Mouse (Mus musculus) forebrain, embryonic 13.5 days (tissue): ENCODE results near the gene Srcin1. TPM values are rescaled to one million over a fixed set of nuclear protein-coding genes. Genes with fewer than 3 reads are reported as not detected.

Source experiments
- ATAC-seq: fragments of 200-750 bp; cut with Nextera tagmentation; 2 replicates; pipeline ENCODE4 v1.8.0; 2017
- H3K27ac ChIP-seq: fragments of 300-500 bp; sonication (generic); 2 replicates; pipeline ENCODE4 v1.5.1; 2015; ENCODE audit warnings: inconsistent platforms, mild to moderate bottlenecking, moderate library complexity
- H3K27me3 ChIP-seq: fragments of 300-500 bp; sonication (generic); 2 replicates; pipeline ENCODE4 v1.6.1; 2015; ENCODE audit warnings: mild to moderate bottlenecking, inconsistent platforms
- H3K36me3 ChIP-seq: fragments of 300-500 bp; sonication (generic); 2 replicates; pipeline ENCODE4 v1.6.1; 2015; ENCODE audit warnings: mild to moderate bottlenecking, inconsistent platforms; ENCODE audit not compliant: poor library complexity, severe bottlenecking
- H3K4me1 ChIP-seq: fragments of 300-500 bp; sonication (generic); 2 replicates; pipeline ENCODE4 v1.6.1; 2015; ENCODE audit warnings: inconsistent platforms
- H3K4me2 ChIP-seq: fragments of 300-500 bp; sonication (generic); 2 replicates; pipeline ENCODE4 v1.6.1; 2015; ENCODE audit warnings: inconsistent platforms, mild to moderate bottlenecking, moderate library complexity
- H3K4me3 ChIP-seq: fragments of 300-500 bp; sonication (generic); 2 replicates; pipeline ENCODE4 v1.5.1; 2015; ENCODE audit warnings: mild to moderate bottlenecking, inconsistent platforms
- H3K9ac ChIP-seq: fragments of 300-500 bp; sonication (generic); 2 replicates; pipeline ENCODE4 v1.6.1; 2015; ENCODE audit warnings: mild to moderate bottlenecking, inconsistent platforms
- H3K9me3 ChIP-seq: fragments of 300-500 bp; sonication (generic); replicated peaks from 2 replicates; pipeline ENCODE4 v1.6.1; 2016; ENCODE audit warnings: inconsistent platforms
- WGBS: fragments of 180-500 bp; shearing (Covaris S2); methylation state at CpG from one replicate; pipeline ENCODE4 v1.1.7; 2015; 5-methylcytosine and 5-hydroxymethylcytosine counted together
- polyA plus RNA-seq: library from polyadenylated mRNA; unstranded; fragments of >200 nt; fragmentation: Nextera tagmentation; extraction: Ambion mirVana; gene quantifications from 2 replicates; pipeline ENCODE4 v1.2.1, GENCODE M21; 2015

Gene Srcin1
- polyA plus RNA-seq, 1 experiment from 2014 or later = 5.6 TPM

- Histone ChIP-seq H3K4me3 (no peak overlapping the region), H3K4me2 (no peak overlapping the region), H3K9ac (peak overlapping the region; percentile 16; the same call in 1 of the 2 replicates), H3K4me1 (peaks cover 12% of the 10 kb centered on the region), H3K27me3 (no peaks in the 10 kb centered on the region), H3K36me3 (peaks cover 89% of the 10 kb centered on the region), H3K9me3 (no peaks in the 10 kb centered on the region), H3K27ac (no peak overlapping the region)
- WGBS = 90% methylated on average over 6 of the region's 6 CpGs
- no peak for ATAC-seq
Observed at GRCm38 (mm10) chr11:97525313-97525712, 50.7 kb downstream of the Srcin1 start.

- WGBS = 56% methylated on average over 9 of the region's 9 CpGs
- Histone ChIP-seq H3K36me3 (peaks cover 89% of the 10 kb centered on the region), H3K4me3 (no peak overlapping the region), H3K27me3 (no peaks in the 10 kb centered on the region), H3K27ac (peak overlapping the region; percentile 21; the same call in 1 of the 2 replicates), H3K9me3 (no peaks in the 10 kb centered on the region), H3K9ac (no peak overlapping the region), H3K4me1 (peaks cover 12% of the 10 kb centered on the region), H3K4me2 (no peak overlapping the region)
- ATAC-seq = no peak
Observed at GRCm38 (mm10) chr11:97524306-97524705, 51.7 kb downstream of the Srcin1 start.

GRCm38 (mm10) chr11:97523827-97524261, 52.1 kb downstream of the Srcin1 start:
- Histone ChIP-seq H3K36me3 (peaks cover 89% of the 10 kb centered on the region), H3K4me2 (no peak overlapping the region)

GRCm38 (mm10) chr11:97523107-97523506, 52.9 kb downstream of the Srcin1 start:
- 88% methylated on average over 14 of the region's 14 CpGs for WGBS
- peaks cover 89% of the 10 kb centered on the region for H3K36me3 ChIP-seq
- H3K9ac ChIP-seq = no peak overlapping the region
- no peaks in the 10 kb centered on the region for H3K9me3 ChIP-seq
- H3K27ac ChIP-seq = peak overlapping the region; percentile 21
- no peak overlapping the region for H3K4me3 ChIP-seq
- no peaks in the 10 kb centered on the region for H3K27me3 ChIP-seq
- peaks cover 12% of the 10 kb centered on the region for H3K4me1 ChIP-seq
- ATAC-seq = no peak
- H3K4me2 ChIP-seq = no peak overlapping the region

More at GRCm38 (mm10) chr11:97523827-97524261, 52.1 kb downstream of the Srcin1 start:
- no peak for ATAC-seq
- no peak overlapping the region for H3K4me3 ChIP-seq
- no peaks in the 10 kb centered on the region for H3K27me3 ChIP-seq
- H3K27ac ChIP-seq = peak overlapping the region; percentile 21
- H3K9ac ChIP-seq = no peak overlapping the region
- H3K9me3 ChIP-seq = no peaks in the 10 kb centered on the region
- H3K4me1 ChIP-seq = peaks cover 12% of the 10 kb centered on the region
- WGBS = 0% methylated on average over 1 of the region's 1 CpGs

GRCm38 (mm10) chr11:97521741-97522474, 54.1 kb downstream of the Srcin1 start:
- H3K9ac ChIP-seq = no peak overlapping the region
- no peaks in the 10 kb centered on the region for H3K9me3 ChIP-seq
- H3K36me3 ChIP-seq = peaks cover 95% of the 10 kb centered on the region
- no peak for ATAC-seq
- no peak overlapping the region for H3K27ac ChIP-seq
- H3K4me2 ChIP-seq = no peak overlapping the region
- H3K4me3 ChIP-seq = no peak overlapping the region
- 88% methylated on average over 29 of the region's 29 CpGs for WGBS
- peaks cover 12% of the 10 kb centered on the region for H3K4me1 ChIP-seq
- no peaks in the 10 kb centered on the region for H3K27me3 ChIP-seq

- Histone ChIP-seq H3K27ac (no peak overlapping the region), H3K27me3 (no peaks in the 10 kb centered on the region), H3K4me2 (no peak overlapping the region), H3K4me1 (peaks cover 12% of the 10 kb centered on the region), H3K4me3 (no peak overlapping the region), H3K9ac (no peak overlapping the region), H3K36me3 (peaks cover 95% of the 10 kb centered on the region), H3K9me3 (no peaks in the 10 kb centered on the region)
- ATAC-seq = no peak
- WGBS = 94% methylated on average over 7 of the region's 7 CpGs
Observed at GRCm38 (mm10) chr11:97520541-97520940, 55.4 kb downstream of the Srcin1 start.

GRCm38 (mm10) chr11:97513066-97513465, 62.9 kb downstream of the Srcin1 start:
- H3K4me3 ChIP-seq = no peak overlapping the region
- H3K27me3 ChIP-seq = no peaks in the 10 kb centered on the region
- peaks cover 18% of the 10 kb centered on the region for H3K4me1 ChIP-seq
- ATAC-seq = no peak
- H3K36me3 ChIP-seq = peaks cover 38% of the 10 kb centered on the region
- H3K9ac ChIP-seq = no peak overlapping the region
- WGBS = 77% methylated on average over 3 of the region's 3 CpGs
- H3K4me2 ChIP-seq = no peak overlapping the region
- no peaks in the 10 kb centered on the region for H3K9me3 ChIP-seq
- no peak overlapping the region for H3K27ac ChIP-seq

- Histone ChIP-seq H3K27me3 (no peaks in the 10 kb centered on the region), H3K9me3 (no peaks in the 10 kb centered on the region), H3K4me3 (no peak overlapping the region), H3K4me2 (no peak overlapping the region), H3K36me3 (peaks cover 33% of the 10 kb centered on the region), H3K27ac (no peak overlapping the region), H3K9ac (no peak overlapping the region), H3K4me1 (peaks cover 18% of the 10 kb centered on the region)
- ATAC-seq = no peak
- 22% methylated on average over 6 of the region's 6 CpGs for whole genome bisulfite sequencing
Observed at GRCm38 (mm10) chr11:97512511-97512910, 63.5 kb downstream of the Srcin1 start.

GRCm38 (mm10) chr11:97511661-97512369, 64.2 kb downstream of the Srcin1 start:
- Histone ChIP-seq H3K9me3 (no peaks in the 10 kb centered on the region), H3K27ac (no peak overlapping the region), H3K4me1 (peaks cover 18% of the 10 kb centered on the region), H3K36me3 (peaks cover 26% of the 10 kb centered on the region), H3K9ac (no peak overlapping the region), H3K4me3 (no peak overlapping the region), H3K4me2 (no peak overlapping the region), H3K27me3 (no peaks in the 10 kb centered on the region)
- ATAC-seq = no peak
- 59% methylated on average over 13 of the region's 13 CpGs for WGBS

GRCm38 (mm10) chr11:97510966-97511660, 64.9 kb downstream of the Srcin1 start:
- ATAC-seq = no peak
- H3K9ac ChIP-seq = no peak overlapping the region
- no peaks in the 10 kb centered on the region for H3K9me3 ChIP-seq
- 22% methylated on average over 10 of the region's 10 CpGs for WGBS
- H3K4me1 ChIP-seq = peaks cover 18% of the 10 kb centered on the region
- no peak overlapping the region for H3K4me2 ChIP-seq
- H3K36me3 ChIP-seq = peaks cover 20% of the 10 kb centered on the region
- H3K4me3 ChIP-seq = no peak overlapping the region
- H3K27me3 ChIP-seq = no peaks in the 10 kb centered on the region
- H3K27ac ChIP-seq = peak overlapping the region; percentile 25; the same call in 1 of the 2 replicates

GRCm38 (mm10) chr11:97509715-97510485, 66.1 kb downstream of the Srcin1 start:
- H3K9ac ChIP-seq = 0 out of 2 replicates have a peak overlapping the region, but pooled peaks have one; percentile 30
- H3K4me1 ChIP-seq = peaks cover 18% of the 10 kb centered on the region
- no peak overlapping the region; the same call in 1 of the 2 replicates for H3K27ac ChIP-seq
- H3K9me3 ChIP-seq = no peaks in the 10 kb centered on the region
- H3K27me3 ChIP-seq = no peaks in the 10 kb centered on the region
- peak; percentile 38; the same call in 1 of the 2 replicates for ATAC-seq
- peaks cover 7% of the 10 kb centered on the region for H3K36me3 ChIP-seq
- H3K4me2 ChIP-seq = no peak overlapping the region
- H3K4me3 ChIP-seq = no peak overlapping the region
- 53% methylated on average over 24 of the region's 24 CpGs for WGBS
